Mouse (Mus musculus) forebrain, embryonic 15.5 days (tissue): Measurements from ENCODE around the gene Ccdc85a. TPM values are rescaled to one million over a fixed set of nuclear protein-coding genes. Genes with fewer than 3 reads are reported as not detected.
"Not testable (repeated sequence)": the region's sequence is repeated elsewhere in the genome, so short reads cannot be mapped to it uniquely, and the experiment has no call there.

Experiments used
- ATAC-seq: fragments of 200-750 bp; cut with Nextera tagmentation; replicated peaks from 2 replicates; pipeline ENCODE4 v1.8.0; 2017; ENCODE audit warnings: mild to moderate bottlenecking, moderate TSS enrichment, moderate library complexity
- H3K27ac ChIP-seq: fragments of 300-500 bp; sonication (generic); replicated peaks from 2 replicates; pipeline ENCODE4 v1.5.1; 2015; ENCODE audit warnings: mild to moderate bottlenecking, inconsistent platforms
- H3K27me3 ChIP-seq: fragments of 300-500 bp; sonication (generic); 2 replicates; pipeline ENCODE4 v1.6.1; 2015; ENCODE audit warnings: inconsistent platforms
- H3K36me3 ChIP-seq: fragments of 300-500 bp; sonication (generic); 2 replicates; pipeline ENCODE4 v1.6.1; 2015; ENCODE audit warnings: mild to moderate bottlenecking, inconsistent platforms
- H3K4me1 ChIP-seq: fragments of 300-500 bp; sonication (generic); 2 replicates; pipeline ENCODE4 v1.6.1; 2015; ENCODE audit warnings: inconsistent platforms
- H3K4me2 ChIP-seq: fragments of 300-500 bp; sonication (generic); replicated peaks from 2 replicates; pipeline ENCODE4 v1.6.1; 2015; ENCODE audit warnings: mild to moderate bottlenecking, inconsistent platforms
- H3K4me3 ChIP-seq: fragments of 300-500 bp; sonication (generic); 2 replicates; pipeline ENCODE4 v1.5.1; 2015; ENCODE audit warnings: mild to moderate bottlenecking, inconsistent platforms
- H3K9ac ChIP-seq: fragments of 300-500 bp; sonication (generic); replicated peaks from 2 replicates; pipeline ENCODE4 v1.6.1; 2015; ENCODE audit warnings: mild to moderate bottlenecking, inconsistent platforms
- H3K9me3 ChIP-seq: fragments of 300-500 bp; sonication (generic); 2 replicates; pipeline ENCODE4 v1.6.1; 2016; ENCODE audit warnings: inconsistent platforms
- WGBS: fragments of 180-500 bp; shearing (Covaris S2); methylation state at CpG from one replicate; pipeline ENCODE4 v1.1.7; 2015; ENCODE audit warnings: mixed read lengths; 5-methylcytosine and 5-hydroxymethylcytosine counted together
- polyA plus RNA-seq: library from polyadenylated mRNA; unstranded; fragments of >200 nt; fragmentation: Nextera tagmentation; extraction: Ambion mirVana; gene quantifications from 2 replicates; pipeline ENCODE4 v1.2.1, GENCODE M21; 2015

Gene Ccdc85a
- polyA plus RNA-seq, 1 experiment from 2014 or later = 18.9 TPM

- H3K36me3 ChIP-seq = no peaks in the 10 kb centered on the region
- H3K4me1 ChIP-seq = no peaks in the 10 kb centered on the region
- H3K4me2 ChIP-seq = no peak overlapping the region
- no peaks in the 10 kb centered on the region for H3K27me3 ChIP-seq
- H3K9ac ChIP-seq = no peak overlapping the region
- ATAC-seq = no peak
- H3K9me3 ChIP-seq = no peaks in the 10 kb centered on the region
- WGBS = 64% methylated on average over 1 of the region's 1 CpGs
- H3K27ac ChIP-seq = no peak overlapping the region
- no peak overlapping the region for H3K4me3 ChIP-seq
These were observed 187.0 kb downstream of the Ccdc85a start for GRCm38 (mm10) chr11:28397166-28397565.

DNA sequence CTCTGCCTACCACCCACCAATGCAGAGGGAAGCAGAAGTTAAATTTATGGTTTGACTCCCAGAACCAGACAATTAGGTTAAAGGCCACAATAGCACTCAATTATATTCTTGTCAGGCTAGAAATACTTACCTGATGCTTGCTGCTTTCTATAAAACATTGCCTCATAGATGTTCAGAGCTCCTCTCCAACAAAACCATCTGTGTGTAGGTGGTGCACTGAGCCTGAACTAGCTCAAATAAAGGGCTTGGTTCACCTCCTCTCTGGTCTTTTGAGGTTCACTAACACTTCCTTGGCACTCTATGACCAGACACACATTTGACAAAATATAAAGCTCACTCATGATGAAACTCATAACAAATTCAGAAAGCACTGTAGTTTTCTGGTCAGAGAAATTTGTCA is 208.2 kb downstream of the Ccdc85a start:
- Histone ChIP-seq H3K4me1 (no peaks in the 10 kb centered on the region), H3K9me3 (no peaks in the 10 kb centered on the region), H3K27ac (no peak overlapping the region), H3K9ac (no peak overlapping the region), H3K4me3 (no peak overlapping the region), H3K4me2 (no peak overlapping the region), H3K36me3 (no peaks in the 10 kb centered on the region), H3K27me3 (no peaks in the 10 kb centered on the region)
- ATAC-seq = no peak

DNA sequence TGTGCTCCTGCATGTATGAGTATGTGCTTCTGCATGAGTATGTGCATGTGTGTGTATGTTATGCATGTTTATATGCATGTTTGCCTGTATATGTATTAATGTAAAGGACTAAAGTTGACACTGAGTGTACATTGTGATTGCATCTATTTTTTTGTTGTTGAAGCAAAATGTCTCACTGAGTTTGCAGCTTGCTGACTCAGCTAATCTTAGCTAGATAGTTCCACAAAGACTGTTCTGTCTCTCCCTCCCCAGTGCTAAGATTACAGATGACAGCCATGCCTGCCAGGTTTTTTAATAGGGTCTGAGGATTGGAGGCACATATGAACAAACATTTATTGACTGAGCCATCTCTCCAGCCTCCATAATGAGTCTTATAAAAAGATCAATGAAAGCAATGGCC is 209.5 kb downstream of the Ccdc85a start:
- Histone ChIP-seq H3K9me3 (no peaks in the 10 kb centered on the region), H3K4me3 (no peak overlapping the region), H3K4me1 (no peaks in the 10 kb centered on the region), H3K27ac (no peak overlapping the region), H3K36me3 (no peaks in the 10 kb centered on the region), H3K4me2 (no peak overlapping the region), H3K27me3 (no peaks in the 10 kb centered on the region), H3K9ac (no peak overlapping the region)
- ATAC-seq = no peak

- WGBS = 64% methylated on average over 5 of the region's 5 CpGs
- H3K4me3 ChIP-seq, H3K4me2 ChIP-seq, ATAC-seq, H3K4me1 ChIP-seq, H3K9me3 ChIP-seq, H3K27me3 ChIP-seq, H3K27ac ChIP-seq, H3K9ac ChIP-seq, H3K36me3 ChIP-seq: not testable (repeated sequence)
These were observed 212.7 kb downstream of the Ccdc85a start for GRCm38 (mm10) chr11:28371381-28371780.

DNA sequence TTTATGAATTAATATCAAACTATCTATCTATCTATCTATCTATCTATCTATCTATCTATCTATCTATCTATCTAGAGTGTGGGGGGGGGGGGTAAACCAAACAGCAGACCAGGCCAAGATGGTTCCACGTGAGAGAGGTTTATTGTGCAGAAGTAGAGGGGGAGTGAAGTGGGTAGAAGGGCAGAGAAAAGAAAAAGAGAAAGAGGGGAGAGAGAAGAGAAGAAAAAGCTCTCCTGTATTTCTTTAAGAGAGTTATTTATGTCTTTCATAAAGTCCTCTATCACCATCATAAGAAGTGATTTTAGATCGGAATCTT is 218.2 kb downstream of the Ccdc85a start:
- Histone ChIP-seq H3K4me3 (peak overlapping the region; percentile 42; the same call in 1 of the 2 replicates), H3K4me1 (peaks cover 9% of the 10 kb centered on the region), H3K4me2 (peak overlapping the region; percentile 70), H3K9ac (peak overlapping the region; percentile 52; the same call in 1 of the 2 replicates), H3K36me3 (no peaks in the 10 kb centered on the region), H3K27ac (peak overlapping the region; percentile 42; the same call in 1 of the 2 replicates), H3K27me3 (no peaks in the 10 kb centered on the region), H3K9me3 (no peaks in the 10 kb centered on the region)
- peak; percentile 42 for ATAC-seq
- WGBS = 43% methylated on average over 2 of the region's 2 CpGs

DNA sequence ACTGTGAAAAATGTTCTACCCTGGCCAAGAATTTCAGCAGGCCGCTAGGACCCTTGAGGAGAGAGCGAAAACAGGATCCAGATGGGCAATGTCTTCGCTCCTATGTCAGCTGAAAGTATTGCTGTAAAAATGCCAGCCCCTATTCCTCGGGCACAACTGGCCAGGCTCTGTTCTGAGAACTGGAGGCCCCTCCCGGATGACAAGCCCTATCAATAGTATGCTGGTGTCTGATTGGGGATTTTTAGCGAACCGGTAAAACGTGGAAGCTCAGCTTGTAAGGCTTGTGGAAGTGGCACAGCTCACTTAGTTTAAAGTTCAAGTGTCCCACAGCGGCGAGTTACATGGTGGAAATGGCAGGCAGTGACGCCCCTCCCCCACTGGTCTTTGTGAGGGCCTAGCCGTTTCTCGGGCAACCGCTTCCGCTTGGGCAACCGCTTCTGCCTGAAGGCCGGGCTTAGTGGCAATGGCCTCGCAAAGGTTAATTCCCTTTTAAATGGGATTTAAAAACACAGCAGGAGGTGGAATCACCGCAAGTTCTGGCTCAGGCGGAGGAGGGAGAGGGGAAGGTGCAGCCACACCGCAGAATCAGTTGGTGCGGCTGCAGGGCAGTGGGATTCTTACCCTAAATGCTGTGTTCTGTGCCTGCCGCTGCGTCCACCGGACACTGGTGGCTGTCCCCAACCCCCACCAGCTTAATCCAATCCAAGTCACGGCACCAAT is 218.8 kb downstream of the Ccdc85a start:
- Histone ChIP-seq H3K9ac (peak overlapping the region; percentile 52), H3K4me2 (peak overlapping the region; percentile 70), H3K27me3 (no peaks in the 10 kb centered on the region), H3K36me3 (no peaks in the 10 kb centered on the region), H3K4me1 (peaks cover 9% of the 10 kb centered on the region), H3K9me3 (no peaks in the 10 kb centered on the region), H3K4me3 (peak overlapping the region; percentile 42), H3K27ac (peak overlapping the region; percentile 42)
- ATAC-seq = peak; percentile 96
- WGBS = 3% methylated on average over 26 of the region's 26 CpGs

DNA sequence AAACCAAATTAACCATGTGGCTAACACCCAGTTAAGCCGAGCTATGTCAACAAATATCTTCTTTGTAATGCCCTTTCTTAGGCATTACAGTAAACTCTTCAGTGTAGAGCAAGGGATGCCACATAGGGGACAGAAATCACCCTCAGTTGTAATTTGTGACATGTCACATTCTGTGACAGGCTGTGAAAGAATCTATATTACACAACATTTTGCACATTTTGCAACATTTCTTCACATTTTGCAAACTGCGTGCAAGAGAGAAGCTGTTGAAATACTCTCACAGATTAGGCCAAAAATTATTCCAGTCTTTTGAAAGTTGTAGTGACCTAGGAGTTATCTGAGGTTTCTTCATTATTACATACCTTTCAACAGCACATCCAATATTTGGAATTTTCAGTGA is 240.7 kb downstream of the Ccdc85a start:
- Histone ChIP-seq H3K9me3 (no peaks in the 10 kb centered on the region), H3K9ac (no peak overlapping the region), H3K4me1 (no peaks in the 10 kb centered on the region), H3K4me2 (no peak overlapping the region), H3K4me3 (no peak overlapping the region), H3K27me3 (no peaks in the 10 kb centered on the region), H3K27ac (no peak overlapping the region), H3K36me3 (no peaks in the 10 kb centered on the region)
- 93% methylated on average over 2 of the region's 2 CpGs for WGBS
- no peak for ATAC-seq

GRCm38 (mm10) chr11:28341887-28342286 is 242.2 kb downstream of the Ccdc85a start:
- Histone ChIP-seq H3K9ac (no peak overlapping the region), H3K27ac (no peak overlapping the region), H3K4me3 (no peak overlapping the region), H3K36me3 (no peaks in the 10 kb centered on the region), H3K4me1 (no peaks in the 10 kb centered on the region), H3K9me3 (no peaks in the 10 kb centered on the region), H3K27me3 (no peaks in the 10 kb centered on the region), H3K4me2 (no peak overlapping the region)
- WGBS = 74% methylated on average over 5 of the region's 5 CpGs
- no peak for ATAC-seq

DNA sequence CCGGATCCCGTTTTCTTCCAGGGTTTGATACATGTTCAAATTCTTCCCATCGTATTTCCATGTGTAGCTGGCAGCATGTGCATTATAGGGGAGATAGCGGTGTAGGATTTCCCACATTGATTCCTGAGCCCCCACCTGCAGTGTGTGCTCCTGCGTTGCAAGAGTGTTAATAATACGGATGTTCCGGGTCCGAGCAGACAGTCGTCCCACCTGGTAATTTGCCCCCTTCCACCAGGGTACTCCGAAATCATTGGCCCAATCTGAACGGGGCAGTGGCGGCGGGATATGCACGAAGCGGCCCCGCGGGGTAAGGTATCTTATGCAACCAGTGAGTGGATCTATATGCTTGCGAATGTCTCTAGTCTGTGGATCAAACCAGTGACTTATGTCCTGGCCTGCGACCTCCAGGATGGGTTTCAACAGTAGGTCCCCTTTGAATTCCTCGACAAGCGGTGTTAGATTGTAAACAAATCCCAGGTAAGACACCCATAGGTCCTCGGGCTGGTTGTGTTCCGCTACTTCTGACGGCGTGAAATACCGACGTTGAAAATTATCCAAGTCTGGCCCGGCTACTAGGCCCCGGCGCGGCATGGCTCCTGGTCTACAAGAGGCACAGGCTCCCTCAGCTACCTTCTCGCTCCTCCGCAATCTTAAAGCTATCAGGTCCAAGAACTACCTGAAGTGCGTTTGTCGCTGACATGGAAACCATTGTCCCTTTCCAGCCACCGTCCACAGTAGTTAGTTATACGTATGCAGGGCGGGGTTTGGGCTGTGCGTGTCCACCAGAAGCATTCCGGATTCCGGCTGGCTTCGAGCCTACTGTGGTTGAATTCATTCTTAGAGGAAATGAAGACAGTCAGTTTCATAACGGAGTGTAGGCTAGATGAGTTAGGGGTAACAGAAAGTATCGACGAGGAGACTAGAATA is 244.6 kb downstream of the Ccdc85a start, which contains the start of gene Gm6685:
Gene Gm6685, minus strand, starts transcription at position 644 of the 927 bp plus-strand sequence.
- H3K4me1 ChIP-seq, ATAC-seq, H3K27ac ChIP-seq, H3K27me3 ChIP-seq, H3K9ac ChIP-seq, H3K36me3 ChIP-seq, H3K4me3 ChIP-seq, H3K9me3 ChIP-seq, H3K4me2 ChIP-seq: not testable (repeated sequence)
- WGBS = 95% methylated on average over 45 of the region's 45 CpGs

Other genes with a start within 250 kb of the Ccdc85a start
- not detected in 2 replicates for gene Gm6685, start 244.5 kb downstream of the Ccdc85a start, polyA plus RNA-seq